Mouse (Mus musculus) intestine, embryonic 16.5 days (tissue): ENCODE data around the gene Plekhb2. TPM values are rescaled to one million over a fixed set of nuclear protein-coding genes. Genes with fewer than 3 reads are reported as not detected.
A peak's percentile ranks its signal among the peaks of the same experiment; 100 is the strongest.

Experiments used
- ATAC-seq: fragments of 200-750 bp; cut with Nextera tagmentation; 2 replicates; pipeline ENCODE4 v1.8.0; 2017; ENCODE audit warnings: moderate TSS enrichment, moderate library complexity
- H3K27ac ChIP-seq: fragments of 300-500 bp; sonication (generic); 2 replicates; pipeline ENCODE4 v1.5.1; 2014; ENCODE audit warnings: mild to moderate bottlenecking, low read length
- H3K27me3 ChIP-seq: fragments of 300-500 bp; sonication (generic); replicated peaks from 2 replicates; pipeline ENCODE4 v1.6.1; 2014; ENCODE audit warnings: low read length, control low read depth, mixed read lengths; ENCODE audit not compliant: control insufficient read depth, insufficient read depth
- H3K36me3 ChIP-seq: fragments of 300-500 bp; sonication (generic); 2 replicates; pipeline ENCODE4 v1.6.1; 2014; ENCODE audit warnings: low read length, control low read depth; ENCODE audit not compliant: control insufficient read depth, insufficient read depth
- H3K4me1 ChIP-seq: fragments of 300-500 bp; sonication (generic); 2 replicates; pipeline ENCODE4 v1.6.1; 2014; ENCODE audit warnings: low read length, control low read depth, mixed read lengths; ENCODE audit not compliant: control insufficient read depth, insufficient read depth
- H3K4me2 ChIP-seq: fragments of 300-500 bp; sonication (generic); 2 replicates; pipeline ENCODE4 v1.6.1; 2014; ENCODE audit warnings: low read depth, low read length, control low read depth
- H3K4me3 ChIP-seq: fragments of 300-500 bp; sonication (generic); 2 replicates; pipeline ENCODE4 v1.5.1; 2014; ENCODE audit warnings: mild to moderate bottlenecking, low read length
- H3K9ac ChIP-seq: fragments of 300-500 bp; sonication (generic); 2 replicates; pipeline ENCODE4 v1.6.1; 2014; ENCODE audit warnings: low read depth, low read length
- H3K9me3 ChIP-seq: fragments of 300-500 bp; sonication (generic); 2 replicates; pipeline ENCODE4 v1.6.1; 2016; ENCODE audit warnings: low read length, control low read depth; ENCODE audit not compliant: control insufficient read depth
- WGBS: fragments of 180-500 bp; shearing (Covaris S2); extraction: QIAGEN DNeasy Blood & Tissue Kit; methylation state at CpG from one replicate; pipeline ENCODE4 v1.1.7; 2014; 5-methylcytosine and 5-hydroxymethylcytosine counted together
- polyA plus RNA-seq: library from polyadenylated mRNA; unstranded; fragments of >200 nt; fragmentation: Nextera tagmentation; extraction: Ambion mirVana; gene quantifications from 2 replicates; pipeline ENCODE4 v1.2.1, GENCODE M21; 2015

Gene Plekhb2
- polyA plus RNA-seq, 1 experiment from 2014 or later = 118 TPM

DNA sequence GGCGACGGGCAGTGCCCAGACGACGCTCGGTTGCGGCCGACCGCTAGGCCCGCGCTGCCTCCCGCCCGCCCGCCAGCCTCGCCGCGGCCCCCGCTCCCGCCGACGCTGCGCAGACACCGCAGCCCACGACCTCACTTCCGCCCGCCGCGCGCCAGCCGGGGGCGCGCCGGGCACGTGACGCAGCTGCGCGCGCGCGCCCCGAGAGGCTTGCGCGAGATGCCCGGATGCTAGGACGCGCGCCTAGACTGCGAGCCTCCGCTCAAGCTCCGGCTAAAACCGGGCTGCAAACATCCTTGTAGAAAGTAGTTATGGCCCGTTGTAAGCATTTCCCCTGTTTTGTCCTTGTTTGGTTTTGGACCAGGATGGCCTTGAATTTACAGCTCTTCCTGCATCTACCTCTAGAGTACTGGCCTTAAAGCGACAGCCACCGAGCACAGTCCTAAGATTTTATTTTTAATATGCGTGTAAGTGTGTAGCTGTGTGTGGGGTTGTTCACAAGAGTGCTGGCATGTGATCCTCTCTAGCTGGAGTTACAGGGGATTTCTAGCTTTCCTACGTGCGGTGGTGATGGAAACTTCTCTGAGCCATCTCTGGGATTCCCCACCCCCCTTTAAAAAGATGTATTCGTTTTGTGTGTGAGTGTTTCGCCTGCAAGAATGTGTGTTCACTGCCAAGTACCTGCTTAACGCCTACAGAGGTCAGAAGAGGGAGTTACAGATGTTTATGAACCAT, 6.7 kb upstream of the Plekhb2 start, which contains the start of gene Fam168b:
Fam168b (minus strand) TSS at position 179 of the 732 bp plus-strand sequence.
- 1% methylated on average over 47 of the region's 59 CpGs for WGBS
- peak; percentile 90 for ATAC-seq
- H3K27ac ChIP-seq = peak within 1 kb of the TSS; percentile 97

DNA sequence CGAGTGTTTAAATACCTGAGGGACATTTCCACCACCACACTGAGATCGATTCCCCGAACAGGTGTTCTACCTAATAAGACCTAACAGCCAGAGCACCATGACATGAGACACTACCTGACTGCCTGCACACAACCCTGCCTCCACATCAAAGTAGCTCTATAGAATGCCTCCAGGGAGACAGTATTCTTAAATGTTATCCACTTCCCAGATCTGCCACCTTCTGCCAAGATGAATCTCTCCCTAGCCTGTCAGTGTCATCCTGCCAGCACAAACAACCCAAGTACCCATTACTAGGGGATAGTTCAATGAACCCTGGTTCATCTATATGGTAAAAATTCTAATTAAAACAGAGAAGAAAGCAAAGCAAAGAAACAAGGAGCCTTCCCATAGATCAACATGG, 2.7 kb upstream of the Plekhb2 start:
- no peak overlapping the region for H3K27ac ChIP-seq
- no peak overlapping the region for H3K4me3 ChIP-seq
- ATAC-seq = no peak
- no peaks in the 10 kb centered on the region for H3K36me3 ChIP-seq
- peaks cover 7% of the 10 kb centered on the region for H3K4me1 ChIP-seq
- H3K27me3 ChIP-seq = no peaks in the 10 kb centered on the region
- H3K9ac ChIP-seq = no peak overlapping the region
- H3K9me3 ChIP-seq = no peaks in the 10 kb centered on the region
- no peak overlapping the region for H3K4me2 ChIP-seq
- WGBS = 94% methylated on average over 3 of the region's 3 CpGs

More for the DNA sequence above, 6.7 kb upstream of the Plekhb2 start, which contains the start of gene Fam168b:
- no peaks in the 10 kb centered on the region for H3K9me3 ChIP-seq
- no peaks in the 10 kb centered on the region for H3K27me3 ChIP-seq
- peaks cover 22% of the 10 kb centered on the region for H3K4me1 ChIP-seq
- peak within 1 kb of the TSS; percentile 92 for H3K9ac ChIP-seq
- no peaks in the 10 kb centered on the region for H3K36me3 ChIP-seq
- H3K4me2 ChIP-seq = peak within 1 kb of the TSS; percentile 62
- H3K4me3 ChIP-seq = peak within 1 kb of the TSS; percentile 76

DNA sequence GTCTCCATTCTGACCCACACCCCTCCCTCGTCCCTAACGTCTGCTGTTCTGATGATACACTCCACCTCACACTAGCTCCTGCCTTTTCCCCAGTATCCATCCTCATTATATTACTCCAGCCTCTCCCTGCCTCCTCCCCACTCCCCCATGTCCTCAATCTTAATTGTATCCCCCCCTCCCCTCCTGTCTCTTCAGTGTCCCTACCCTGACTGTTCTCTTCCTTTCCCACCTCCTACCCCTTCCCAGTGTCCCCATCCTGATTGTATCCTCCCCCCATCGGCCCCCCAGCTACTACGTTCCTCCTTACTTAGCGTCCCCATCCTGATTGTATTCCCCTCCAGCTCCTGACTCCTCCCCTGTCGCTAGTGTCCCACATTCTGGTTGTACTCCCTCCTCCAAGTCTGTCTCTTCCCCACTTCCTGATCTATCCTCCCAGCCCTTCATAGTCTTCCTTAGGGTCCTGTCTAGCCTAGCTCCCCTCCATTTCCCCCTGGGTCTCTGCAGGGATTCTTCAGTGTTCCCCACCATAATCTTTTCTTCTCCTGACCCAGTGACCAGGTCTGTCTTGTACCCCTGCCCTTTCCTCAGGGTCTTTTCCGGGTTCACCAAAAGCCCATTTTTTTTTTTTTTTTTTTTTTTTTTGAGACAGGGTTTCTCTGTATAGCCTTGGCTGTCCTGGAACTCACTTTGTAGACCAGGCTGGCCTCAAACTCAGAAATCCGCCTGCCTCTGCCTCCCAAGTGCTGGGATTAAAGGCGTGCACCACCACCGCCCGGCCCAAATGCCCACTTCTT, 764 bp downstream of the Plekhb2 start:
- peak; percentile 51 for ATAC-seq
- Histone ChIP-seq H3K9ac (peak overlapping the region; percentile 90), H3K27ac (peak overlapping the region; percentile 69), H3K9me3 (no peaks in the 10 kb centered on the region), H3K4me1 (peaks cover 7% of the 10 kb centered on the region), H3K36me3 (no peaks in the 10 kb centered on the region), H3K4me2 (peak overlapping the region; percentile 70), H3K27me3 (no peaks in the 10 kb centered on the region), H3K4me3 (peak overlapping the region; percentile 74)
- WGBS = 41% methylated on average over 11 of the region's 11 CpGs

DNA sequence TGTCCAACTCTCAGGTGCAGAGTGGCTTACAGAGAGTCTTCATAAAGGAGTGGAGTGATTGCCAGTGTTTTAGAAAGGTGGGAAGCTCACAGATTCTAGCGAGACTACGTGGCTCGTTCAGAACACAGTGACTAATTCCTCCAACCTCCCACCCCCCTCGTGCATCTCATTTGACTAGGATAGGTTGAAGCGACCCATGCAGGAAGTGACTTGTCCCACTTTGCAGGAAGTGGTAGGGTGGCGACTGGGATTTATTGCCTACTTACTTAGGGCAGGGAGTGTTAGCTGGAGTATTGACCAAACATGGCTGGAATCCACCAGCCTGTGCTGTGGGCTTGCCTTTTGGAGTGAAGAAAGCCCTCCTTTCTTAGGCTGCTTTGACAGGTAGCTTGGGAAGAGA, 1.8 kb downstream of the Plekhb2 start:
- WGBS = 37% methylated on average over 6 of the region's 6 CpGs

DNA sequence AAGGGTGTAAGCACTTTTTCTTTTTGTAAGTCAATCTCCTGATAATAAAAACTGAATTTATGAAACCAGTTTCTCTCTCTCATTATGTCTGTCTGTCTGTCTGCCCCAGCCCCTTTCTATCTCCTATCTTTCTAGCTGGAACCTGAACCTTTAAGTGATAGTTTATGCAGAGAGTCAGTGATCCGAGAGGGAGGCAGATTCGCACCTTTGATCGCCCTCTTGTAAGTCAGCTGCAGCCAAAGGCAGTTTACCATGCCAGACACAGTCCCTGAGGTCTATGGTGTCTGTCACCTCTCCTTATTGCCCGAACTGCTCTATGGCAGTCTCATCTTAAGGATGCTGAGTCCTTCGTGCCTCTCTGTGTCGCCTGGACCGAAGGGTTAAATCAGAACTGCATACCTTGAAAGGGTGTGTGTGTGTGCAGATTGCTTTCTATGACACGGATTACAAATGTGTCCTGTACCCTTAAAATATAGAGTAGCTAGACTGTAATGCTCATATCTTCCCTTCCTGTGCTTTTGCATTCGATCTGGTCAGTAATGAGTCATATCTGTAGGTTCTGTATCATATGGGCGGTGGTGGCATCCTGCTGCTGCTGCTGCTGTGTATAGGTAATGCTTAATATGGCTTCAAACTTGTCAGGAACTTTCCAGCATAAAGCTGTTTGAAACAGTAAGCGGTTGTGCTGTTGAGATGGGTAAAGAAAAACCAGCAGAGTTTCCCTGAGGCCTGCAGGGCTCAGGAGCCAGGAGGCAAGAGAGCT, 2.5 kb downstream of the Plekhb2 start:
- peak overlapping the region; percentile 59 for H3K4me2 ChIP-seq
- no peak for ATAC-seq
- H3K27me3 ChIP-seq = no peaks in the 10 kb centered on the region
- H3K27ac ChIP-seq = peak overlapping the region; percentile 77
- 67% methylated on average over 11 of the region's 11 CpGs for WGBS
- no peaks in the 10 kb centered on the region for H3K36me3 ChIP-seq
- peak overlapping the region; percentile 74 for H3K4me3 ChIP-seq
- peak overlapping the region; percentile 59 for H3K9ac ChIP-seq
- H3K9me3 ChIP-seq = no peaks in the 10 kb centered on the region
- peaks cover 7% of the 10 kb centered on the region for H3K4me1 ChIP-seq

More for the DNA sequence above, 1.8 kb downstream of the Plekhb2 start:
- H3K4me1 ChIP-seq = peaks cover 7% of the 10 kb centered on the region
- peak overlapping the region; percentile 59 for H3K4me2 ChIP-seq
- no peaks in the 10 kb centered on the region for H3K9me3 ChIP-seq
- peak overlapping the region; percentile 77 for H3K27ac ChIP-seq
- no peaks in the 10 kb centered on the region for H3K36me3 ChIP-seq
- peak overlapping the region; percentile 74 for H3K4me3 ChIP-seq
- no peaks in the 10 kb centered on the region for H3K27me3 ChIP-seq
- peak; percentile 78 for ATAC-seq
- peak overlapping the region; percentile 59 for H3K9ac ChIP-seq

DNA sequence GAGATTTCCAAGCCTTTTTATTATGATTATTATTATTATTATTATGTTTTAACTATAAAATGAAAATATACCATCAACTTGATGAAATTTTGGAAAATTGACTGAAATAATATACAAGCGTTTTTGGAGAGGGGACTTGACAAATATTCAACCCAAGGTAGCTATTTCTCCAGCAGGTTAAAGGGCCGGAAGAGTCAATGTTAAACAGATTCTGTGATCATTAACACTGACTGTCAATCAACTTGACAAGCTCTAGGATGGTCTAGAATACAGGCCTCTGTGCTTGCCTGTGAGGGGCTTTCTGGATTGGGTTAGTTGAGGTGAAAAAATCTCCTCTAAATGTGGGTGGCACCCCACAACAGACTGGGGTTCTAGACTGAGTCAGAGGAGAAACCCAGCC, 4.0 kb downstream of the Plekhb2 start:
- WGBS = 92% methylated on average over 2 of the region's 2 CpGs
- H3K4me2 ChIP-seq = no peak overlapping the region
- no peaks in the 10 kb centered on the region for H3K36me3 ChIP-seq
- H3K4me3 ChIP-seq = no peak overlapping the region
- no peak for ATAC-seq
- no peaks in the 10 kb centered on the region for H3K27me3 ChIP-seq
- H3K4me1 ChIP-seq = peaks cover 7% of the 10 kb centered on the region
- H3K9me3 ChIP-seq = no peaks in the 10 kb centered on the region
- no peak overlapping the region for H3K9ac ChIP-seq
- H3K27ac ChIP-seq = no peak overlapping the region

DNA sequence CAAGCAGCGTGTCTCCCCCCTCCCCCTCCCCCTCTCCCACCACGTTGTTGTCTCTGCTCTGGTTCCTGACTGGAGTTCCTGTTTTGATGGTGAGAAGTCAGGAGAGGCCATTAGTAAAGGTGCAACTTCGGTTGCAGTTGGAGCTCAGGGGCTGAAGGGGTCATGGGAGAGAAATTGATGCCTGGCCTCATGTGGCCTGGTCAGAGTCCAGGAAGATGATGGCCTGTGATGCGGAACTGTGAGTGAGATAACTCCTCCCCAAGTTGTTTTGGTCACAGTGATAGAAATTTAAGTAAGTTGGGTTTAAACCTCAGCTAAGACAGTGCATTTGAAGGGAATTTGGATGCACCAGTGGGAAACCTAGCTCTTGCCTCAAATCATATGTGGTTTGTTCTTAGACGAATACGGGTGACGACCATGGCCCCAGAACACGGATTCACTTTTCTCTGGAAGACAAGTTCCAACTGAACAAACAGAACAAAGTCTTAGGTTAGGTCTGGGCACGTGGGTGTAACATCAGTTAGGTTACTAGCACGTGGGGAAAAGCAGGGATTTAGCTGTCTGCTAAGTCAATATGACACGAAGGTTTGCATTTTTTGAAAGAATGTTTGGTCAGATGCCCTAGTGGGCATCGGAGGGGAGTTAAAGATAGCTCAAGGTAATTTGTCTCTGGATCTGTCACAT, 5.4 kb downstream of the Plekhb2 start:
- H3K9ac ChIP-seq = no peak overlapping the region
- no peaks in the 10 kb centered on the region for H3K9me3 ChIP-seq
- peaks cover 7% of the 10 kb centered on the region for H3K4me1 ChIP-seq
- H3K27ac ChIP-seq = no peak overlapping the region
- H3K27me3 ChIP-seq = no peaks in the 10 kb centered on the region
- no peak for ATAC-seq
- H3K4me2 ChIP-seq = no peak overlapping the region
- no peaks in the 10 kb centered on the region for H3K36me3 ChIP-seq
- WGBS = 71% methylated on average over 12 of the region's 12 CpGs
- H3K4me3 ChIP-seq = no peak overlapping the region

DNA sequence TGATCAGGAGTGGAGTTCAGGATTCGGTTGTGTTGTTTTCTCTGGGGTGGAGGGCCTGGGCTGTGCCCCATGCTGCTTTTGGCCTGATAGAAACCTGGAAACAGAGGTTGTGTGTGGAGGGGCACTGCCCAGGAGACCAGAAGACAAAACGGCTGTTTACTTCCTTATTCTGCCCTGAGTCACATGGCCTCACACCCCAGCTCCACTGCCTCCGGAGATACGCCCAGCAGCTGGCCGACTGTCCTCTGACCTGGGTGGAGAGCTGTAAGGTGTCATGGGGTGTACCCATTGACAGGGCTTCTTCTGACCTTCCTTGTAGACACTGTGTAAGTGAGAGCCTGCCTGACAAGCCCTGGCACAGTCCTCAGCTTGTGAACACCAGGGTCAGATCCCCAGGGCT, 8.9 kb downstream of the Plekhb2 start:
- no peaks in the 10 kb centered on the region for H3K9me3 ChIP-seq
- no peaks in the 10 kb centered on the region for H3K27me3 ChIP-seq
- H3K27ac ChIP-seq = peak overlapping the region; percentile 64
- H3K4me1 ChIP-seq = 0 out of 2 replicates have a peak, but pooled peaks cover 3% of the 10 kb centered on the region
- 0 out of 2 replicates have a peak overlapping the region, but pooled peaks have one; percentile 4 for H3K4me2 ChIP-seq
- peak; percentile 97 for ATAC-seq
- peak overlapping the region; percentile 20; the same call in 1 of the 2 replicates for H3K9ac ChIP-seq
- peaks cover 7% of the 10 kb centered on the region; the same call in 1 of the 2 replicates for H3K36me3 ChIP-seq
- 46% methylated on average over 5 of the region's 5 CpGs for WGBS
- H3K4me3 ChIP-seq = no peak overlapping the region
